Mouse (Mus musculus) embryo, embryonic 9.5 days (tissue): Measurements from ENCODE around the gene Fst.

Source experiments
- DNase-seq: peaks from one replicate; pipeline ENCODE4 v3.0.0-alpha.2; 2017; ENCODE audit errors: extremely low spot score

Gene Fst

DNA sequence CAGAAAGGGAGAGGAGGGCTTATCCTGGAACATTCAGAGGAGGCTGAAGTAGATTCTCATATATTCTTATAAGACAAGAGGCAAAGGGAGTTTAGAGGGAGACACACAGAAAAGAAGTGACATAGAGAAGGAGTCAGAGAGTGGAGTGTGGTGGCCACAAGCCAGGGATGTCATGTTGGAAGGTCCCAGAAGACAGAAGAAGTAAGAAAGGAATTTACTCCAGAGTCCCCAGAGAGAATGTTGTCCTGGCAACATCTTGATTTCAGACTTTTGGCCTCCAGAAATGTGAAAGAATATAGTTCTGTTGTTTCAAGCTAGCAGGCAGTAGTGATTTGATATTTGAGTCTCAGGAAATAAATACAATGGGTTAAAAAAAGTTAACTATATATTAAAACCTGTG lies 46.4 kb downstream of the Fst start:
- no peak for DNase-seq

DNA sequence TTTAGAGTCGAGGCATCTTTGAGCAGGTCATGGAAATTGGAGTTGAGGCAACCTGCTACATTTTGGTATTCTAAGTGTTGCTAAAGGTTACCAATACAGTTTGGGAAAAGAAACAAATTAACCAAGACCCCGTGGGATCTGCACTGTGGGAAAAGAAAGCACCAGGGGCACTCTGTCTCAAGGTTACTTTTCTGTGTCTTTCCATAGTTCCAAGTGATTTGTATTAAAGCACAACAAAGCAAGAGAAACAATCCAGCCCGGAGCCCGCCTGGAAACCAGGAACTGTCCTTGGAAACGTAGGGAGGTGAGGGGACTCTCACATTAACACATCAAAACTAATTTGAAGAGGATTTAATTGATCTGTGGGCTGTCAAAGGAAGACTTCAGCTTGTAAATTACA lies 51.9 kb downstream of the Fst start:
- no peak for DNase-seq

DNA sequence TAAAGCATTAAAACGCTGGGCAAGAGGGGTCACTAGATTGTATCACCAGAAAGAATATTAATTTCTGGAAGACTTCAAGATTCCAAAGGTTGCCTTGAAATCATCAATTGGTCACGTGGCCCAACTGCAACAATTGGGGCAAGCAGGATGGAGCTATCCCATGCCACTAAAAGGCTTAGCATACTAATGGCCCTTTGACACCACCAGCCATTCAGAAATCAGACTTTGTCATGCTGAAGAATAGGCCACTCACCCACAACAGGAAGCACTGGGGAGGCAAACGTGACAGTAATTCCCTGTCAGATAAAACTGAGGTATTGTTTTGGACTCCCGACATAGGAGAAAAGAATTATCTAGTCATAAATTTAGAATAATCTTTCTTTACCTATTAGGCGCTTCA lies 52.3 kb downstream of the Fst start:
- DNase-seq, result peak; percentile 38

DNA sequence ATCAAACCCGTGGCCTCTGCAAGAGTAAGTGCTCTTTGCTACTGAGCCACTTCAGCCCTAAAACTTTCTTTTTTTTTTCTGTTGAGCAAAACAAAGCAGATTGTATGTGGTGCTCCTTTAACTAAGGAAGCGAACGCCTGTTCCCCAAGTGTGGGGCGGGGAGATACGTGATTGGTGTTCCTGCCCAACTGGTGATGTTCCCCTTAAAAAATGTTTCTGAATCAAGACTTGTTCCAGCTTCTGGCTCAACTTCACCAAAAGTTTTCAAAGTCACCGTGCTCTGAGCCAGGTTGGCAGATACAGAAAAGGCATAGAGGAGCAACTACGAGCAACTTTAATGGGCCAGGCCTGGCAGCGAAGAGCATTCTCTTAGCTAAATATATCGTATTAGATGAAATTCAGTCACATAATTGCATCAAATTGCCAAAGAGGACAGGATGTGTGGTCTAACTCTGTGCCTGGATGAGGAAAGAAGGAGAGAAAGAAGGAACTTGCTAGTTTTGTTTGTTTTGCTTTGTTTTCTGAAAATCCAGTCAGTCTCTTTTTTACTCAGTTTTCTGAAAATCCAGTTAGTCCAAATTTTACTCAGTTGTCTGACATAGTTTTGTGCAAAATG lies 53.5 kb downstream of the Fst start:
- DNase-seq, result no peak
